Mouse (Mus musculus) induced T-regulatory cell, adult 2 months (primary cell): ENCODE results near the gene Adamtsl5.
"Not testable (repeated sequence)": the region's sequence is repeated elsewhere in the genome, so short reads cannot be mapped to it uniquely, and the experiment has no call there.

Experiments used
- DNase-seq: peaks from one replicate; pipeline ENCODE4 v3.0.0-alpha.2; 2012; ENCODE audit warnings: low read depth

Adamtsl5 gene

DNA sequence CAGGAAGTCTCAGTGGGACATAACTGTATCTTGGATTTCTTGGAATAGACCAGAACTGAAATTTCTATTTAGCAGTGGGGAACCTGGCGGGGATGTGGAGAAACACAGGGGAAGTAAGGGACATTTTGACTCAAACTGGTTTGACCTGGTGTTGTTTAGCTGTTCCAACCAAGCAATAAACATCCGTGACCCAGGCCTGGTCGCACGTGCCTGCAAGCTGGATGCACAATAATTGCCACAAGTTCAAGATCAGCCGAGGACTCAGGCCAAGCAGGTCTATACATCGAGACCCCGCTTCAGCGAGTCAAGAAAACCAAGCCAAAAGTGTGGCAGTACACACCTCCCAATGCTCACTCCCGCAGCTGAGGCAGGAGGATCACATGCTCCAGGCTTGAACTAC is 23.8 kb upstream of the Adamtsl5 start:
- DNase-seq = no peak

DNA sequence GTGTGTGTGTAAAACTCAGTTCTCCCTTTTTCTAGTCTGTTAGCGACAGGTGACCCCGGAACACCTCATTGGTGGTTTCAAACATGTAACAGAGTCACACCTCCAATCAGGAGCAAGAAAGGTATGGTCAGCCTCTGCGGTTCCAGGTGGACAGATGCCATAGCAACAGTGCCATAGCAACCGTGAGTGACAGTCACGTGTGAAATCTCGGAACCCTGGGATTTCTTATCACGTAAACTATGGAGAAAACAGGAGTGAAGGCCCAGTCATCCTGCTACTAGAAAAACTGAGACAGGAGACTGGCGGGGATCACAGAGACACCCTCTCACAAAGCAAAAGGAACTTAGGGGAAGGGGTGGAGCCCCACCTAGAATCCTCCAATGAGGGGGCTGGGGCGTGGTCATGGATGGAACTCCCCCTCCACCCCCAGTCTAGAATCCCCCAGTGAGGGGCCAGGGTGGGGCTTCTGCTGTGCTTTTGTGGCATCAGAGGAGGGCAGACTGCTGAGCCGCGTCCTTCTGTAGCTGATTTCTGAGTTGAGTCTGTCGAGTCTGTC is 23.3 kb upstream of the Adamtsl5 start:
- peak; percentile 82 for DNase-seq

DNA sequence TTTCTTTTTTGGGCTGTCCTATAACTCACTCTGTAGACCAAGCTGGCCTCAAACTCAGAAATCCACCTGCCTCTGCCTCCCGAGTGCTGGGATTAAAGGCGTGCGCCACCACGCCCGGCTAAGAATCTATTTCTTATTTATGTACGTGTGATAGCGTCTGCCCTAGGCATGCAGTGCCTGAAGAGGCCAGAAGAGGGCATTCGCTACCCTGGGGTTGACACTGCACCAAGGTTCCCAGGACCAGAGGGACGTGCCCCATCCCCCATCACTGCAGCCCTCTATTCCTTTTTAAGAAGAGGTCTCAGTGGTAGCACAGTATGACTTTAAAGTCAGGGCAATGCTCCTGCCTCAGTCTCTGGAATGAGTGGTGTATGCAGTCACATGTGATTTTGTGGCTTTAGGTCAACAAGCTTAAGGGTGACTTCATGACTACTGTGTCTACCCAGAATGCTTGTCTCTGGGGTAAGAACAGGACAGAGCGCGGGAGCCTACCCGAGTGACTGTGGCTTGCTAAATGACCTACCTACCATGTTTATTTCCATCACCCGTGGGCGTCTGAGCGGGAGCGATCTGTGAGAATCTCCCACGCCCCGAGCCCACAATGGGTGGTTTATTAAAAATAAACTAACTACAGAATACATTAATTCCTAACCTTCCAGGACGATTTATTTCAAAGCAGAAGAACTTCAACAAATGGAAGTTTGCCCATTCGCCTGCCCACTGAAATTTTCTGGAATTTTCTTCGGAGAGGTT is 22.0 kb upstream of the Adamtsl5 start:
- DNase-seq = peak; percentile 58

DNA sequence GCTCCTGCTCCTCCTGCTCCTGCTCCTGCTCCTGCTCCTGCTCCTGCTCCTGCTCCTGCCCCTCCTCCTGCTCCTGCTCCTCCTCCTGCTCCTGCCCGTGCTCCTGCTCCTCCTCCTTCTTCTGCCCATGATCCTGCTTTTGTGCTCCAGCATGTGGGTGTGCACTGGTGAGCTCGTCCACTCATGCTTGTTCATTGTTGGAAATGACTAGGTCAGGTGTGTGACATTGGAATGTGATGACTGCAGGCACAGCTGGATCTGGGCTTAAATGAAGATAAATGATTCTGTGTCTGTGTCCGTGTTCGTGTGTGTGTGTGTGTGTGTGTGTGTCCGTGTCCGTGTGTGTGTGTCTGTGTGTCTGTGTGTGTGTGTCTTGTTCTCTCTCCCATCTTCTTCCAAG is 20.2 kb upstream of the Adamtsl5 start:
- no peak for DNase-seq

DNA sequence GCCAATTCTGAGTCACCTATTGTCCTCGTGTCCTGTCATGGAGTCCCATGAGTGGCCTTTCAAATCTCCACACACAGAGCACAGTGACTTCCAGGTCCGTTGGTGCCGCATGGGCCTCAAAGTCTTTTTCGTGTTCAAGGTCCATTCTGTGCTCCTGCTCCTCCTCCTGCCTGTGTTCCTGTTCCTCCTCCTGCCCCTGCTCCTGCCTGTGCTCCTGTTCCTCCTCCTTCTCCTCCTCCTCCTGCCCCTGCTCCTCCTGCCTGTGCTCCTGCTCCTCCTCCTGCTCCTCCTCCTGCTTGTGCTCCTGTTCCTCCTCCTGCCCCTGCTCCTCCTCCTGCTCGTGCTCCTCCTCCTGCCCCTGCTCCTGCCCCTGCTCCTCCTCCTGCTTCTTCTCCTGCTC is 19.7 kb upstream of the Adamtsl5 start:
- DNase-seq = peak; percentile 42

DNA sequence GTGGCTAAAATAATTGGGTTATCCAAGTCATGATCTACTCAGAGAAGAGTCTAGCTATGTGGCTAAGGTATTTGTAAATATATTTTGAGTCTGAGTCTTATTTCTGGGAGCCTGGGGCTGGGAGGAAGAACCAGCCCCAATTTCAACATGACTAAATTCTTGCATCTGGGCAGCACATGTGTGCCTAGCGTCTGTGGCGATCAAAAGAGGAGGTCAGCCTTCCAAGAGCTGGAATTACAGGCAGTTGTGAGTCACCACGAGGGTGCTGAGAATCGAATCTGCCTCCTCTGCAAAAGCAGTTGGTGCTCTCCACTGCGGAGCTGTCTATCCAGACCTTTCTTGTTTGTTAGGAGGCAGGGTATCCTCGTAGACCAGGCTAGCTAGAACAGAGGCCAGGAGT is 17.5 kb upstream of the Adamtsl5 start:
- DNase-seq = no peak

DNA sequence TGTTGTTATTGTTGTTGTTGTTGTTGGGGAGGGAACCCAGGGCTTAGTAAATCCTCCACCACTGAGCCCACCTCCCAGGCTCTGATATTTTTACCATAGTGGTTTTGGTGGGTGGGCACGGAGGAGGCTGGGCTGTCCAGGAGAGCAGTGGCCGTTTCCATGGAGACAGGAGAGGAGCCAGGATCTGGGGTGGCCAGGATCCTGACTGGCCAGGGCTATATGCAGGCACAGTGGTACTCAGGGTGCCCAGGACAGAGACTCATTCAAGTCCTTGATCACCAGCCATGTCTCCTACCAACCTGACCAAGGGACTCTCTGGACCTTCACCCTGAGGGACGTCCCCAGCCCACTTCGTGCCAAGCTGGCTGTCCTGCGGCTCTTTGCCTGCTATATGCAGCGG is 15.5 kb upstream of the Adamtsl5 start:
- DNase-seq = no peak

DNA sequence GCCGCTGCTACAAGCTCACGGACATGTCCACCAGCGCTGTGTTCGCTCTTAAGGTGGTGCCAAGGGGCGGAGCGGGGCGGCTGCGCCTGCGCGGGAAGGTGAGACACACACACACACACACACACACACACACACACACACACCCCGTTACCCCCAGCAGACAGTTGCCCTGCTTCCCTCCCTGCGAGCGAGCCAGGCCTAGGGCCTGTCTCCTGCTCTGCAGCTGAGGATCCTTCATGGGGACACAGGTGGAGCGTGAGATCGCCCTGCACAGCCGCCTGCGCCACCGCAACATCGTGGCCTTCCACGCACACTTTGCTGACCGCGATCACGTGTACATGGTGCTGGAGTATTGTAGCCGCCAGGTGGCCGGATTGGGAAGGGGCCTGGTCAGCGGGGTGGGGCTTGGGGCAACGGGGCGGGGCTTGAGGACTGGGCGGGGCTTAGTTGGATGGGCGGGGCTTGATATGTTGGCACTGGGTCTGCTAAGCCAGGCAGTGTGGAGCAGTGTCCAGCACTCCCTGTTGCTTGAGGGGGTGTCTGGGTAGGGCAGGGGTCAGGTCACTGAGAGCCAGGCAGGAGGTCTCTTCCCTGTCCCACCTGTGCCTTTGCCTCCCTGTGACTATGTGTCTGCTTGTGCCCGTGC is 9.9 kb upstream of the Adamtsl5 start:
- no peak for DNase-seq

DNA sequence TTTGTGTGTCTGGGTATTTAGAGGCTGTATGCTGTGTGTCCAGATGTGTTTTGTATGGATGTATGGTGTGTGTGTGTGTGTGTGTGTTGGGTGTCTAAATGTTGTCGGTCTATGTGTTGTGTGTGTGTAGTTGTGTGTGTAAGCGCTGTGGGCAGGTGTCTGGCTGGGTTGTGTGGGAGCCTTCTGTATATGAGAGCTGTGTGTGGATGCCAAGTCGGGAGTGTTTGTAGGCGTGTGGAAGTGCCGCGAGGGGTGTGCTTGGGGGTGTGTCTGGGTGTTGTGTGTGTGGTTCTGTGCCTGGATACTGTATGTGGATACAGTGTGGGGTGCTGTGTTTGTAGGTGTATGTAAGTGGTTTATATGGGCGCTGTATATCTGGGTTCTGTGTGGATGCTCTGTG is 9.1 kb upstream of the Adamtsl5 start:
- no peak for DNase-seq

DNA sequence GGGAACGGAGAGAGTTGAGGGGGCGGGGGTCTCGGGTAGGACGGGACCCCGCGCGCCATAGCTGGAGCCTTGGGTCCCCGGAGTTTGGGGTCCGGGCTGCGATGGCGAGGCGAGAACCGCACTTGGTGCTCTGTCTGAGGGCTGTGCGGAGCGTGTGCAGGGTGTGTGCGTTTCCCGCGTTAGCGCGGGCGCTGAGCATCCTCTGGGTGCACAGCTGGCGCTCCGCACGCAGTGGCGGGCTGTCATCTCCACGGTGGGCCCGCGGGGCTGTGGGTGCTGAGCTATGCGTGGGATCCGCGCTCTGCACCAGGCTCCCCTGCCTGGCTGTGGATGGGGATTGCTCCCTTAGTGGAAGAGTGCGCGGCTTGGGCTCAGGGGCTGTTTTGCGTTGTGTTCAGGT is 8.5 kb upstream of the Adamtsl5 start:
- DNase-seq = no peak

DNA sequence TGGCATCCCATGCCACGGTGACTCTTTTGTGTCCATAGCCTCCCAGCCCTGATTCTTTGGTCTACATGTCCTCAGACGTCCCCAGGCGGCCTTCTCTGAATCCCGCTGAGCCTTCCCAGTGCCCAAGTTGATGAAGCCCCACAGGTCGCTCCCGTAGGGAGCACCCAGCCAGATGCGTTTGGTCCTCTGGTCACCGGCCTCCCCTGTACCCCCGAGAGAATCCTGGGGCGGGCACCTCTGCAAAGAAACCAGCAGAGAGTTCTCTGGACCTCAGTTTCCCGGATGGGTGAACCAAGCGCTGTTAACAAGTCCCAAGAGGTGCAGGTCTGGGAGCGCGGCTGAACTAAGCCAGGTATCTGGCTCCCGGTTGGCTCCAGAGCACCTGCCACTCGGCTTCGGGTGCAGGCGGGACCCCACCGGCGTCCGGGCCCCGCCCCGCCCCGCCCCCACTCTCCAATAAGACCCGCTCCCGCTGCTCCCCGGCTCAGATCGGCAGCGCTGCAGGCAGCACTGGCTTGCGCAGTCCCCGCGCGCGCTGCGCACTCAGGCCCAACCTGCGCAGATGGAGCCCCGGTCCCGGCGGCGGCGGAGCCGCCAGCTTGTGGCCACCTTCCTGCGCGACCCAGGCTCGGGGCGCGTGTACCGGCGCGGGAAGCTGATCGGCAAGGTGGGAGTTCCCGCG is 7.9 kb upstream of the Adamtsl5 start, which contains the start of gene Plk5:
Gene Plk5 (plus strand): TSS at position 459 of the 682 bp plus-strand sequence.
- DNase-seq = no peak

DNA sequence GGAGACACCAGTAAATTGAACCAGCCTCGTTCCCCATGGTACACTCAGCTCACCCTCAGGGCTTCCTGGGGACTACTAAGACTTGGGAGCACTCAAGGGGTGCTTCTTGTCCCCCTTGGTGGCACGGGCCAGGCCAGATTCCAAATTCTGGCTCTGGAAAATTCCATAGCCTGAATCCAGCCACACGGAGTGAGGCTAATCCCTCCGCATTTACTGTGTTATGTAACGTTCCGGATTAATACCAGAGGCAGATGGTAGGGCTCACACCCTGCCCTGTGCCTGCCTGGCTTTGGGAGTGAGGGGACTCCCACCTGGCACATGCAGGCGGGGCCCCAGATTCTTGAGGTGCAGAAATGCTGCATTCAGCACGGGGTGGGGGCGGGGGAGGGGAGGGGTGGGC is 7.2 kb upstream of the Adamtsl5 start:
- no peak for DNase-seq

DNA sequence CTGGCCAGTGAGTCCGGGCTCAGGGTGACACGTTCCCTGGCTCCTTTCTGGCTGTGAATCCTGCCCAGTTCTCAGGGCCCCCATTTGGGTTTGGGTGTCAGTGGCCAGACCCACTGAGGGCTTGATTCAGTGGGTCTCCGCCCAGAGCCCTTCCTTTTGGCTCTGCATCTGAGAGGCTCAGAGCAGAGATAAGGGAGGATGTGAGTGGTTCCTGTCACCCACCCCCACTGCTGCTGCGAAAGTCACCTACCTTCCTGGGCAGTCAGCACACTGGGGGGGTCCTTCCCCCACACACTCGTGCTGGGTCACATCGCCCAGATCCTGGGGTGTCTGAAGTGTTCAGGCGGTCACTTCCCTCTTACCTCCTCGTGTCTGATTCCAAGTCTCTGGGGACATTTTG is 4.5 kb upstream of the Adamtsl5 start:
- DNase-seq = no peak

DNA sequence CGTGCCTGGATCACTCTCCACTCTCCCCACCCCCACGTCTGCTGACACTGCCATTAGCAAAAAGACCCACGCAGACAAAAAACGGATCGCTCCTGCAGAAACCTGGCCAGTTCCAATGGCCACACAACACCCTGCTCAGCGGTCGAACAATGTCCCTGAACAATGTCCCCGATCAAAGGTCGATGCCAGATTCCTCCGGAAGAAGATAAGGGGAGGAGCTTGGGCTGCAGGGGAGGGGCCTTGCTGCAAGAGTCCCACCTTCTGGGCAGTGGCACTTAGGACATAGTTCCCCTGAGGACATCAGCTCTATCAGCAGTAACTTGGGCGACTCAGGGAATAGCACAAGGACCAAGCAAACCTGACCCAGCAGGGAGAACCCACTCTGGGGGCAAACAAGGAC is 3.7 kb upstream of the Adamtsl5 start:
- DNase-seq = no peak

DNA sequence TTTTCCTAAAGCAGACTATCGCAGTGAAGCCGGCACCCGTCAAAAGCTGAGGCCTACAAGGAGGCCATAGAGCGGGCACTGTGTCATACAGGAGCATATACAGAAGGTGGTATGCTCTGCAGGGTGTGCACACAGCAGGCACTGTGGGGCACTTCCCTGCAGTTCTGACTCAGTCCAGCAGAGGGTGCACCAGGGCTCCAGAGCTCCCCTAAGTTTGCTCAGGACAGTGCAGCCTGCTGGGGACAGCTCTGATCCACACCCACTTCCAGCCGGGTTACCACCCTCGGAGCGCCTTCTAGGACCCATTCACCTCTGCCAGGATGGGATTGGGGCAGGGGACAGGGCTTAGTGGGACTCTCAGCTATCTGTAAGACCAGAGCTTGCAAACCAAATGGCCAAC is 2.1 kb upstream of the Adamtsl5 start:
- peak; percentile 91 for DNase-seq

DNA sequence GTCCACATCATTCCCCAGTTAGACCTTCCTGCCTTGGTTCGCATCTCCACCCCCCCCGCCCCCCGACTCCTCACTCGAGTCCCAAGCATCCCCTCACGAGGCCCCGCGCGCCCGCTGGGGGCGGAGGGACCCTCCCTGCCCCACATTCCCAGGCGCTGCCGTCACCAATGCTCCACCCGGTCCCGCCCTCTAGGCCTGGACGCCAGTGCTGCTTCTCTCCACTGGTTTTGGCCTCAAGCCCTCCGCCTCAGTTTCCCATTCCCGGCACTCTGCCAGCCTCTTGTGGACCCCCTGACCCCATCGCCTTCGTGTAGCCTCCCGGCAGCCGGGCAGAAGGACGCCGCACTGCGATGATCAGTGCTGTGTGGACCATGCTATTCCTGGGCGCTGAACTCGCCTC is 769 bp upstream of the Adamtsl5 start:
- no peak for DNase-seq

DNA sequence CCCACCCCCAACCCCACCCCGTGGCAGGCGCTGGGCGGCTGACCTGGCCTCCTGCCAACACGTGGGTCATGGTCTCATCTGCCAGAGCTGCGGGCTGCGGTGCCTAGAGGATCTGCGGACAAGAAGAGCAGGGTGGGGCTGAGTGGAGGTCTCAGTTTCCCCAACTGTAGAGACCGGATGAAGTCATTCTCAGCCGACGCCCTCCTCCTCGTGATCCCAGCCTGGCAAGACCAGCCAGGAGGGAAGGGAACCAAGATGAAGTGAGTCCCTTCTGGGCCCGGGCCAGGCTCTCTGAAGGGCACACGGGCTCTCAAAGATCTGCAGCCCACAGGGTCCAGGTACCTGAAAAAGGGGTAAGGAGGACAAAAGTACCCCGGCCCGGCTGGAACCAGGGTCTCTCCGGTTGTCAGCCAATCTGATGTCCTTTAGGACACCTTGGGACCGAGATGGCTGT is 671 bp downstream of the Adamtsl5 start:
- DNase-seq = no peak

DNA sequence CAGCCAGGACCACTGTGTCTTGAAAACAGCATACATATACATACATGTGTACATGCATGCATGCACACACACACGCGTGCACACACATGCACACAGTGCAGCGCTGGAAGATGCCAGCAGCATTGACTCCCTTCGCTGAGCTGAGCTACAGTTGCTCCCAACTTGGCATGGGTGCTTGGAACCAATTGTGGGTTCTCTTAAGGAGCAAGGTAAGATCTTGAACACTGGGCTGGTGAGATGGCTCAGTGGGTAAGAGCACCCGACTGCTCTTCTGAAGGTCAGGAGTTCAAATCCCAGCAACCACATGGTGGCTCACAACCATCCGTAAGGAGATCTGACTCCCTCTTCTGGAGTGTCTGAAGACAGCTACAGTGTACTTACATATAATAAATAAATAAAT is 2.3 kb downstream of the Adamtsl5 start:
- DNase-seq = not testable (repeated sequence)

DNA sequence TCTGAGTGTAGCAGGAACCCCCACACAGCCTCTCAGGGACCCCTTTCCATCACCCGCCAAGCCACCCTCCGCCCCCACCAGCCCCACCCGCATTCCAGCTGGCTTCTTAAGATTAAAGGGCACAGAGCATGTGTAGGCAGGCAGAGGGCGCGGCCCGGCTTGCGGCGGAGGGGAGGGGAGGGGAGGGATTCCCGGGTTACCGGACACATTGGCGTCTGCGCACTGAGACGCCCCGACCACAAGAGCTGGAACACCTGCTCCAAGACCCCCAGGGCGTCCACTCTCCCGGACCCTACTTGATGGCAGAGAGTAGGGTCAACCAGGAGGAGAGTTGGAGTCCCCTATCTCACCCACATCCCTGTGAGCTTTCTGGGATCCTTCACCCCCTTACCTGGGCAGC is 3.1 kb downstream of the Adamtsl5 start:
- DNase-seq = peak; percentile 49

DNA sequence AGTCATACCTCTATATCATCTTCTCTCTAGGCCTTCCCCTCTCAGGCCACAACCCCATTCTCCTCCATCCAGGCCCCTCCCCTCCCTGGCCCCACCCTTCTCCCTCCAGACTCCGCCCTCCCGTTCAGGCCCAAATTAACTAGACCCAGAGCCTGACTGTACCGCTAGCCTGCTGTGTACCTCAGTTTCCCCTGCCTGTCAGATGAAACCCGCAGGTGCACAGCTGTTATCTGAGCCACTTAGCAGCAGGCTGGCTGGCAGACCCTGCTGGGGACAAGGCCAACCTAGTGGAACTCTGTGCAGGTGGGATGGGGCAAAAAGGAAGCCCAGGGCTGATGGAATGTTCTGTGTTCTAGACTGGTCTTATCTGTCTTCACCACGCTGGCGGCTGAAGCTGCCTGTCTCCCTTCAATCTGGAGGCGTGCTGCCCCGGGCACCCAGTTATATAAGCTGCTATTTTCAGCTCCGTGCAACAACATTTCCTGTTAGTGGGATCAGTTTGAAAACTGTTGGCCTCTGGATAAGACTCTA is 4.0 kb downstream of the Adamtsl5 start:
- peak; percentile 51 for DNase-seq

DNA sequence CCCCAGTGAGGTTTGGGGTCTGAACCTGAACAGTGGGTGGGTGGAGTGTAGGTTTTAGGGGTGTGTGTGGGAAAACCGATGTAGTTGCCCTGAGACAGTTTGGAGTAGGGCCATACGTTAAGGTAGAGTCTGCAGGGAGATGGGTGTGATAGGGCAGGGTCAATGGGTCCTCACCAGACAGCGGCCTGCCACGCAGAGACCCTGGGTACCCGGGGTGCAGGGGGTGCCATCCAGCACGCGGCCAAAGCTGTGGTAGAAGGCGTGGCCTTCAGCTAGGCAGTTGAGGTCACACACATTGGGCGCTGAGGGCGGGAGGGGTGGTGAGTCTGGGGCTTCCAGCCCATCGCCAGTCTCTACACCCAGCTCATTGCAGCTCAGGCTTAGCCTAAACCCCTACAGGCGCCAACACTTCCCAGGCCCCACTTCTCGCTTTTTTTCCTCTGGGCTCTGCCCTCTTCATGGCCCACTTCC is 4.8 kb downstream of the Adamtsl5 start:
- DNase-seq = no peak

DNA sequence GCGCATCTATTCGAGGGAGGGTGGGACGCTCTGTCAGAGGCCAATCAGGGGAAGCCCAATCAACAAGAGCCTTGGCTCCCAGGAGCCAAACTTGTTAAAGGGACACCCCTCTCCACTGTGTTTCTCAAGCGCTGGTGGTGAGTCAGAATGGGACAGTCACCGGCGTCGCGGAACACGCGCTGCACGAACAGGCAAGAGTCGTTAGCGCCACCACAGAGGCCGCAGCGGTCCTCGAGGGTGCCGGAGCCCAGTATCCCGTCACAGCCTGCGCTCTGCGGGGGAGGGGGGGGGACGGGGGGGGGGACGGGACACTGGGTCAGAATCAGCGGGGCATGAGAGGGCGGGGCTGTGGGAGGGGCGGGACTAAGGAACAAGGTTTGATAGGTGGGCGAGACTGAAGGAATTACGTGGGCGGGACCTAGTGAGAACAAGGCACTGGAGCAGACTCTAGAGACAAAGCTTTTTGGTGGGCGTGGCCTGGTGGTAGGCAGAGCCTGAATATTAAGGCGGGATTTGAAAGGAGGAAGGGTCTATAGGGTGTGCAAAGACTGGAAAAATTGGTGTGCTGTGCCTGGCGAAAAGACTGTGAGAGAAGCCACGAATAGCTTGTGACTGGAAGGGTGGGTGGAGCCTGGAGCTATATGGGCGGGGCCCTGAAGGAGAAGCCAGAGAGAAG is 5.3 kb downstream of the Adamtsl5 start:
- peak; percentile 88 for DNase-seq
